Mouse (Mus musculus) MEL (cell line): ENCODE data around the gene Tle4. TPM values are rescaled to one million over a fixed set of nuclear protein-coding genes. Genes with fewer than 3 reads are reported as not detected.

Experiments
- DNase-seq: peaks from one replicate; pipeline ENCODE4 v3.0.0; 2011; ENCODE audit warnings: low read depth, low spot score
- H3K27ac ChIP-seq: 2 replicates; pipeline ENCODE4 v1.5.1; 2012; ENCODE audit warnings: low read depth, mild to moderate bottlenecking, control low read depth, low read length, moderate library complexity; ENCODE audit not compliant: control insufficient read depth
- H3K27me3 ChIP-seq, 2 experiments: fragments of 150-350 bp in 1 of 2; sonication (generic) in 1 of 2; 2 replicates each; pipeline ENCODE4 v1.6.1; 2012; ENCODE audit warnings: low read length in 2 of 2, mild to moderate bottlenecking in 2 of 2, improper control_type of control experiment in 1 of 2, moderate library complexity in 1 of 2; ENCODE audit not compliant: insufficient read depth in 2 of 2, control insufficient read depth in 1 of 2
- H3K36me3 ChIP-seq, 2 experiments: 2 replicates each; pipeline ENCODE4 v1.6.1; 2012 to 2014; ENCODE audit warnings: low read length in 2 of 2, improper control_type of control experiment in 1 of 2, inconsistent platforms in 1 of 2, mild to moderate bottlenecking in 1 of 2; ENCODE audit not compliant: insufficient read depth in 2 of 2, control insufficient read depth in 1 of 2
- H3K4me1 ChIP-seq, 2 experiments: fragments of 150-350 bp in 1 of 2; sonication (generic) in 1 of 2; 2 replicates each; pipeline ENCODE4 v1.6.1; 2012; ENCODE audit warnings: low read length in 2 of 2, improper control_type of control experiment in 1 of 2, mild to moderate bottlenecking in 1 of 2; ENCODE audit not compliant: insufficient read depth in 2 of 2, control insufficient read depth in 1 of 2
- H3K4me3 ChIP-seq, 2 experiments: fragments of 150-350 bp in 1 of 2; sonication (generic) in 1 of 2; 2 replicates each; pipeline ENCODE4 v1.5.1; 2012; ENCODE audit warnings: low read depth in 2 of 2, low read length in 2 of 2, mild to moderate bottlenecking in 2 of 2, moderate library complexity in 2 of 2, control low read depth in 1 of 2, improper control_type of control experiment in 1 of 2; ENCODE audit not compliant: control insufficient read depth in 1 of 2, insufficient read depth in 1 of 2
- H3K79me2 ChIP-seq: 2 replicates; pipeline ENCODE4 v1.6.1; 2012; ENCODE audit warnings: mild to moderate bottlenecking, low read length, moderate library complexity; ENCODE audit not compliant: control insufficient read depth, poor library complexity, insufficient read depth
- H3K9ac ChIP-seq: 2 replicates; pipeline ENCODE4 v1.6.1; 2012; ENCODE audit warnings: low read depth, mild to moderate bottlenecking, control low read depth, low read length, moderate library complexity; ENCODE audit not compliant: control insufficient read depth, poor library complexity, severe bottlenecking
- H3K9me3 ChIP-seq: fragments of 150-350 bp; sonication (generic); replicated peaks from 2 replicates; pipeline ENCODE4 v1.6.1; 2012; ENCODE audit warnings: mild to moderate bottlenecking, low read length, improper control_type of control experiment, moderate library complexity; ENCODE audit not compliant: insufficient read depth
- BHLHE40 ChIP-seq: IDR thresholded peaks from 2 replicates; pipeline ENCODE4 v1.6.1; 2012; ENCODE audit warnings: low read depth, mild to moderate bottlenecking, inconsistent platforms, low read length, improper control_type of control experiment, borderline replicate concordance
- CHD2 ChIP-seq: IDR thresholded peaks from 2 replicates; pipeline ENCODE4 v1.6.1; 2011; ENCODE audit warnings: low read length, improper control_type of control experiment
- E2F4 ChIP-seq: IDR thresholded peaks from 2 replicates; pipeline ENCODE4 v1.6.1; 2011; ENCODE audit warnings: low read depth, low read length, improper control_type of control experiment, borderline replicate concordance
- ETS1 ChIP-seq: IDR thresholded peaks from 2 replicates; pipeline ENCODE4 v1.6.1; 2012; ENCODE audit warnings: low read depth, mild to moderate bottlenecking, inconsistent platforms, low read length, improper control_type of control experiment, moderate library complexity
- GABPA ChIP-seq: IDR thresholded peaks from 2 replicates; pipeline ENCODE4 v1.6.1; 2012; ENCODE audit warnings: low read depth, mild to moderate bottlenecking, inconsistent platforms, low read length, improper control_type of control experiment, moderate library complexity
- HCFC1 ChIP-seq: IDR thresholded peaks from 2 replicates; pipeline ENCODE4 v1.6.1; 2012; ENCODE audit warnings: low read depth, mild to moderate bottlenecking, inconsistent platforms, low read length, improper control_type of control experiment, moderate library complexity
- KAT2A ChIP-seq: conservative IDR thresholded peaks from 2 replicates; pipeline ENCODE4 v1.6.1; 2012; ENCODE audit warnings: low read depth, low read length, improper control_type of control experiment, inconsistent platforms
- MAFK ChIP-seq: IDR thresholded peaks from 2 replicates; pipeline ENCODE4 v1.6.1; 2011; ENCODE audit warnings: low read depth, mild to moderate bottlenecking, low read length, improper control_type of control experiment, borderline replicate concordance
- MEF2A ChIP-seq: IDR thresholded peaks from 2 replicates; pipeline ENCODE4 v1.6.1; 2014; ENCODE audit warnings: low read depth, mild to moderate bottlenecking, inconsistent platforms, low read length, improper control_type of control experiment; ENCODE audit not compliant: poor library complexity, insufficient replicate concordance, severe bottlenecking; ENCODE audit errors: extremely low read depth
- POLR2AphosphoS2 ChIP-seq: IDR thresholded peaks from 2 replicates; pipeline ENCODE4 v1.6.1; 2011; ENCODE audit warnings: low read length, improper control_type of control experiment
- SMC3 ChIP-seq: IDR thresholded peaks from 2 replicates; pipeline ENCODE4 v1.6.1; 2011; ENCODE audit warnings: low read depth, low read length, improper control_type of control experiment
- TBP ChIP-seq: IDR thresholded peaks from 2 replicates; pipeline ENCODE4 v1.8.0; 2011; ENCODE audit warnings: low read depth, low read length, improper control_type of control experiment
- TCF12 ChIP-seq: IDR thresholded peaks from 2 replicates; pipeline ENCODE4 v1.6.1; 2014; ENCODE audit warnings: low read depth, mild to moderate bottlenecking, inconsistent platforms, low read length, improper control_type of control experiment, moderate library complexity
- USF1 ChIP-seq: IDR thresholded peaks from 2 replicates; pipeline ENCODE4 v1.6.1; 2014; ENCODE audit warnings: low read depth, mild to moderate bottlenecking, inconsistent platforms, low read length, improper control_type of control experiment, moderate library complexity
- ZMIZ1 ChIP-seq: IDR thresholded peaks from 2 replicates; pipeline ENCODE4 v1.6.1; 2012; ENCODE audit warnings: low read depth, mild to moderate bottlenecking, inconsistent platforms, low read length, improper control_type of control experiment, moderate library complexity
- polyA plus RNA-seq, 2 experiments: library from polyadenylated mRNA; stranded (reverse) in 1 of 2; unstranded in 1 of 2; fragments of >175 nt in 1 of 2; fragments of >200 nt in 1 of 2; gene quantifications; 2 replicates each; pipeline versions ENCODE4 v1.2.1 to v1.2.4; 2012; ENCODE audit warnings: low replicate concordance in 2 of 2, low read depth in 1 of 2; ENCODE audit not compliant: insufficient read length in 2 of 2, insufficient read depth in 1 of 2, missing spikeins in 1 of 2
- total RNA-seq: library from RNA; depleted of rRNA; stranded (reverse); fragments of 300-350 nt; gene quantifications from 2 replicates; pipeline ENCODE4 v1.2.3, GENCODE M21; 2012

The Tle4 gene
- total and polyA plus RNA-seq, 3 experiments, result 6.0 to 42.5 (median 14.0) TPM

- H3K36me3 ChIP-seq, result peaks cover 0 to 3% of the 10 kb centered on the region in 2 experiments; a peak in 3 of 4 replicates
- H3K9me3 ChIP-seq, result no peaks in the 10 kb centered on the region
- H3K27me3 ChIP-seq, result no peaks in the 10 kb centered on the region
- no peak overlapping the region for H3K4me3 ChIP-seq
- no peak overlapping the region for H3K27ac ChIP-seq
- no peak overlapping the region for H3K9ac ChIP-seq
- no peak for DNase-seq
- TF ChIP-seq HCFC1 (no peak), TBP (no peak), CHD2 (no peak)
- TF ChIP-seq, all 39 proteins: peak for 0
- H3K4me1 ChIP-seq, result no peaks in the 10 kb centered on the region; a peak in 1 of 4 replicates
- no peaks in the 10 kb centered on the region for H3K79me2 ChIP-seq
These were observed 97.9 kb downstream of the Tle4 start for GRCm38 (mm10) chr19:14499835-14500425.

GRCm38 (mm10) chr19:14493047-14493446, 104.8 kb downstream of the Tle4 start:
- no peak overlapping the region for H3K4me3 ChIP-seq
- H3K4me1 ChIP-seq, result peaks cover 2 to 10% of the 10 kb centered on the region in 2 experiments; a peak in 3 of 4 replicates
- peak; percentile 50 for DNase-seq
- no peak overlapping the region for H3K9ac ChIP-seq
- TF ChIP-seq SMC3, result no peak
- peaks cover 0 to 13% of the 10 kb centered on the region in 2 experiments; a peak in 2 of 4 replicates for H3K36me3 ChIP-seq
- H3K27me3 ChIP-seq, result no peaks in the 10 kb centered on the region
- H3K27ac ChIP-seq, result no peak overlapping the region
- no peaks in the 10 kb centered on the region for H3K79me2 ChIP-seq
- no peaks in the 10 kb centered on the region for H3K9me3 ChIP-seq

DNA sequence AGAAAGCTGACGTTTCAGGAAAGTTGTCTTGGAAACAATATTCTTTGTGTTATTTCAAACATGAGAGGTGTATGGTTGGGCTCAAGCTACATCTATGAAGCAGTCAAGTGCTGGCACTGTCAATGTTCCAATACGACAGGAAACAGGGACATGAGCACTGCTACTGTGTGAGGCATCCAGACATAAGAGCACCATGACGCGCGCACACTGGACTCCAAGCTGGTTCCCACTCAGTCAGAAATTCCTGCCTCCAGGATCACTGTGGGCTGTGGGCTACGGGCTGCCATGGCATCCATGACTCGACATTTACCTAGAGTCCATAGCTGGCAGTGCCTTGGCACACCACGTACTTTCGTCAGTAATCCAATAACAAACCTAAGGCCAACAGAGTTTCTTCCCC, 110.7 kb downstream of the Tle4 start:
- H3K9me3 ChIP-seq, result no peaks in the 10 kb centered on the region
- peaks cover 3 to 4% of the 10 kb centered on the region in 2 experiments; a peak in 3 of 4 replicates for H3K4me1 ChIP-seq
- H3K36me3 ChIP-seq, result peaks cover 0 to 5% of the 10 kb centered on the region in 2 experiments; a peak in 2 of 4 replicates
- no peak overlapping the region for H3K4me3 ChIP-seq
- H3K9ac ChIP-seq, result no peak overlapping the region
- H3K79me2 ChIP-seq, result no peaks in the 10 kb centered on the region
- H3K27ac ChIP-seq, result no peak overlapping the region
- no peak for DNase-seq
- TF ChIP-seq POLR2AphosphoS2 (no peak), ZMIZ1 (no peak), TBP (no peak), USF1 (no peak), BHLHE40 (no peak), E2F4 (no peak), TCF12 (no peak), MEF2A (no peak), GABPA (no peak), CHD2 (no peak), KAT2A (no peak), MAFK (no peak), ETS1 (no peak)
- no peaks in the 10 kb centered on the region for H3K27me3 ChIP-seq
